Mouse (Mus musculus) megakaryocyte, embryonic 14.5 days (primary cell): ENCODE measurements around the gene Lekr1.

ENCODE experiments used
- FLI1 ChIP-seq: IDR thresholded peaks from 2 replicates; pipeline ENCODE4 v1.6.1; 2012; ENCODE audit warnings: low read length, inconsistent platforms, mixed read lengths
- GATA1 ChIP-seq: IDR thresholded peaks from 3 replicates; pipeline ENCODE4 v1.6.1; 2012; ENCODE audit warnings: mixed read lengths, low read length, inconsistent platforms, borderline replicate concordance

DNA sequence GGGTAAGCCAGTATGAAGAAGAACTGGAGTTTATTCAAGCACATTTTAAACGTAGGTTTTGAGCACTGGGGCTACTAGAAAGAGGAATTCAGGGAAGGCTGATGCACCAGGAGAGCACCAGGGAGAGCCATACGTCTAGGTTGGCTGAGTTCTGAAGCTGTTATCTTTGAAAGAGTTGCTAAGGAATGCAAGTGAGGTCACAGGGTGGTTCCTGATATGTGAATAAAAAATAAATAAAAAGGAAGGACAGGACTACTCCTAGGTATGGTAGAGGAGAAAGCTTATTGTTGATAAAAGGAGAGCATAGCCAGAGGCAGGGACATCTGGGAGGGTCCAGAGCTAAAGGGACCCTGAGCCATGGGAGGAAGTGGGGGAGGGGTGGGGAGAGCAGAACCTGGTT lies 23.7 kb downstream of the Lekr1 start:
- TF ChIP-seq GATA1 (no peak), FLI1 (no peak)
